In the genomic region with DNA sequence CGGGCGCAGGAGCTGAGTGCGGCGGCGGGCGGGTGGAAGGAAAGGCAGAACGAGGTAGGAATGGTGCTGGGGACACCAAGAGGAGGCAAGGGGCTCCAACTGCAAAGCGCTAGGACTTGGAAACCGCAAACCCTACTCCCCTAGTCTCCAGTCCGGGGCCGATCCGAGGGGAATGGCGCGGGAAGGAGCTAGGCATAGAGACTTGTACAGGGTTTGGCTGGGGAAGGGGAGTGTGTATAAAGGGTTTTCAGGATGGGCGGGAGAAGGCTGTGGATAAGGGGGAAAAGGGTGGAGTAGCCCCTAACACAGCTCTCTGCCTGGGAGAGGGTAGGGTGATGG, we compare ENCODE assay signal across 10 mouse cellular contexts. TPM values are rescaled to one million over a fixed set of nuclear protein-coding genes. Genes with fewer than 3 reads are reported as not detected.
DNase-seq lines count a peak whose midpoint lies in the region.
"Had no signal": no experiment of that assay in that cellular context is flagged by ENCODE, and none has a peak within 500 bp of the region (broad histone marks: within the 10 kb centered on the region; RNA-seq: fewer than 3 reads in every experiment).

No protein-coding gene starts in this region.

- H3K4me1 ChIP-seq in heart, embryonic 10.5 days = no peaks in the 10 kb centered on the region
- H3K4me1 ChIP-seq in hindbrain, embryonic 10.5 days (replicated peaks) = no peaks in the 10 kb centered on the region
- no peaks in the 10 kb centered on the region for H3K4me1 ChIP-seq in midbrain, embryonic 10.5 days

- no peaks in the 10 kb centered on the region for H3K36me3 ChIP-seq in heart, embryonic 10.5 days
- no peaks in the 10 kb centered on the region for H3K36me3 ChIP-seq in hindbrain, embryonic 10.5 days
- no peaks in the 10 kb centered on the region for H3K36me3 ChIP-seq in midbrain, embryonic 10.5 days

- no peak overlapping the region for H3K27ac ChIP-seq in heart, embryonic 10.5 days
- no peak overlapping the region for H3K27ac ChIP-seq in hindbrain, embryonic 10.5 days
- H3K27ac ChIP-seq in midbrain, embryonic 10.5 days (replicated peaks) = no peak overlapping the region; the same call in 1 of the 2 replicates
- H3K27ac ChIP-seq: macrophage had no signal

- intact Hi-C loops in heart, postnatal 10 days (cut with DNase I) = no loop called here

- H3K27me3 ChIP-seq in heart, embryonic 10.5 days (ENCODE audit: insufficient read depth, poor library complexity, severe bottlenecking) = peaks cover 91% of the 10 kb centered on the region
- H3K27me3 ChIP-seq in hindbrain, embryonic 10.5 days (ENCODE audit: insufficient read depth, poor library complexity, severe bottlenecking) = peaks cover 99% of the 10 kb centered on the region
- H3K27me3 ChIP-seq in midbrain, embryonic 10.5 days (ENCODE audit: low read depth, poor library complexity, severe bottlenecking) = peaks cover 100% of the 10 kb centered on the region

- H3K4me3 ChIP-seq in heart, embryonic 10.5 days = peak overlapping the region; percentile 59
- peak overlapping the region; percentile 54 for H3K4me3 ChIP-seq in hindbrain, embryonic 10.5 days
- peak overlapping the region; percentile 57 for H3K4me3 ChIP-seq in midbrain, embryonic 10.5 days

- no peak for DNase-seq in heart, embryonic 10.5 days (ENCODE audit: low spot score)
- DNase-seq in heart, postnatal 10 days = no peak
- DNase-seq in ES-CJ7 (ENCODE audit: low read depth, low spot score) = peak; percentile 28
- DNase-seq in hindbrain, embryonic 10.5 days (ENCODE audit: low spot score) = no peak
- no peak for DNase-seq in midbrain, embryonic 10.5 days (ENCODE audit: low spot score)
- no peak for DNase-seq in yolk sac, embryonic 10.5 days (ENCODE audit: low spot score)
- no peak for DNase-seq in gastrocnemius, postnatal 10 days
- DNase-seq in right cerebral cortex, postnatal 4 days = no peak

- H3K9me3 ChIP-seq in heart, embryonic 10.5 days = 0 out of 2 replicates have a peak, but pooled peaks cover 3% of the 10 kb centered on the region
- peaks cover 12% of the 10 kb centered on the region for H3K9me3 ChIP-seq in hindbrain, embryonic 10.5 days
- H3K9me3 ChIP-seq in midbrain, embryonic 10.5 days (replicated peaks) = peaks cover 20% of the 10 kb centered on the region

- WGBS in heart, embryonic 10.5 days = 13% methylated on average over 15 of the region's 15 CpGs
- 16% methylated on average over 15 of the region's 15 CpGs for WGBS in hindbrain, embryonic 10.5 days
- WGBS in midbrain, embryonic 10.5 days = 19% methylated on average over 15 of the region's 15 CpGs

RNA-seq across cellular contexts. Expression of gene Gpr50, which starts 1.2 kb away (rescaled TPM):
- 0.90 and 5.7 TPM in 2 replicates for polyA plus RNA-seq in heart, embryonic 10.5 days (2016; fragmentation: Nextera tagmentation; extraction: Ambion mirVana)
- not detected for total RNA-seq in heart, postnatal 10 days (2021)
- polyA plus RNA-seq in hindbrain, embryonic 10.5 days (2016; fragmentation: Nextera tagmentation; extraction: Ambion mirVana) = 1.4 and 3.0 TPM in 2 replicates
- 2.9 and 4.0 TPM in 2 replicates for polyA plus RNA-seq in midbrain, embryonic 10.5 days (2016; fragmentation: Nextera tagmentation; extraction: Ambion mirVana)
- 1 to 10 TPM; 3.2 to 4.2 TPM for total RNA-seq in gastrocnemius, postnatal 10 days (2021)
- total RNA-seq: granulocyte monocyte progenitor cell, adult 5-6 weeks had no signal
- polyA plus RNA-seq: macrophage had no signal
